Mouse (Mus musculus) liver, postnatal 0 days (tissue): Measurements from ENCODE around the gene Olfr681. TPM values are rescaled to one million over a fixed set of nuclear protein-coding genes. Genes with fewer than 3 reads are reported as not detected.
A peak's percentile ranks its signal among the peaks of the same experiment; 100 is the strongest.
"Not testable (repeated sequence)": the region's sequence is repeated elsewhere in the genome, so short reads cannot be mapped to it uniquely, and the experiment has no call there.

Experiments used
- ATAC-seq: fragments of 200-750 bp; cut with Nextera tagmentation; 2 replicates; pipeline ENCODE4 v1.8.0; 2017; ENCODE audit warnings: mild to moderate bottlenecking, moderate library complexity
- DNase-seq: peaks from one replicate; pipeline ENCODE4 v3.0.0-alpha.2; 2016
- H3K27ac ChIP-seq: fragments of 300-500 bp; sonication (generic); 2 replicates; pipeline ENCODE4 v1.5.1; 2014; ENCODE audit warnings: antibody characterized with exemption, moderate library complexity, mild to moderate bottlenecking, low read depth
- H3K27me3 ChIP-seq: fragments of 300-500 bp; sonication (generic); 2 replicates; pipeline ENCODE4 v1.6.1; 2014; ENCODE audit warnings: low read length, control low read depth, mixed read lengths; ENCODE audit not compliant: insufficient read depth
- H3K36me3 ChIP-seq: fragments of 300-500 bp; sonication (generic); replicated peaks from 2 replicates; pipeline ENCODE4 v1.6.1; 2014; ENCODE audit warnings: mild to moderate bottlenecking, control low read depth, low read length, moderate library complexity, mixed read lengths; ENCODE audit not compliant: insufficient read depth
- H3K4me1 ChIP-seq: fragments of 300-500 bp; sonication (generic); 2 replicates; pipeline ENCODE4 v1.6.1; 2014; ENCODE audit warnings: antibody characterized with exemption, mild to moderate bottlenecking, control low read depth; ENCODE audit not compliant: insufficient read depth
- H3K4me2 ChIP-seq: fragments of 300-500 bp; sonication (generic); 2 replicates; pipeline ENCODE4 v1.6.1; 2014; ENCODE audit warnings: low read depth, mild to moderate bottlenecking, low read length, moderate library complexity, mixed read lengths
- H3K4me3 ChIP-seq: fragments of 300-500 bp; sonication (generic); 2 replicates; pipeline ENCODE4 v1.5.1; 2014; ENCODE audit warnings: low read depth, low read length
- H3K9ac ChIP-seq: fragments of 300-500 bp; sonication (generic); replicated peaks from 2 replicates; pipeline ENCODE4 v1.6.1; 2014; ENCODE audit warnings: mild to moderate bottlenecking, moderate library complexity
- H3K9me3 ChIP-seq: fragments of 300-500 bp; sonication (generic); 2 replicates; pipeline ENCODE4 v1.6.1; 2016; ENCODE audit warnings: mild to moderate bottlenecking, control low read depth, low read length, mixed read lengths
- CTCF ChIP-seq: sonication (generic); IDR thresholded peaks from 2 replicates; pipeline ENCODE4 v1.5.1; 2016; ENCODE audit warnings: antibody characterized with exemption, low read depth
- EP300 ChIP-seq: IDR thresholded peaks from 2 replicates; pipeline ENCODE4 v1.6.1; 2016; ENCODE audit warnings: antibody characterized with exemption, low read depth, mild to moderate bottlenecking
- WGBS: fragments of 180-500 bp; shearing (Covaris S2); extraction: QIAGEN DNeasy Blood & Tissue Kit; methylation state at CpG from one replicate; pipeline ENCODE4 v1.1.7; 2014; ENCODE audit not compliant: insufficient replicate concordance; 5-methylcytosine and 5-hydroxymethylcytosine counted together
- polyA plus RNA-seq: library from polyadenylated mRNA; unstranded; fragments of >200 nt; fragmentation: Nextera tagmentation; extraction: Ambion mirVana; gene quantifications from 2 replicates; pipeline ENCODE4 v1.2.1, GENCODE M21; 2015

The Olfr681 gene
- polyA plus RNA-seq: not detected in 2 replicates

- Histone ChIP-seq H3K4me1 (no peaks in the 10 kb centered on the region), H3K36me3 (no peaks in the 10 kb centered on the region), H3K27ac (no peak within 1 kb of the TSS), H3K9me3 (no peaks in the 10 kb centered on the region), H3K4me2 (no peak within 1 kb of the TSS), H3K4me3 (no peak within 1 kb of the TSS), H3K9ac (no peak within 1 kb of the TSS), H3K27me3 (no peaks in the 10 kb centered on the region)
- no peak for ATAC-seq
- no peak for DNase-seq
- TF ChIP-seq EP300 (no peak), CTCF (no peak)
These were observed at the start of gene Olfr681 for GRCm38 (mm10) chr7:105116536-105116935. Gene Olfr681, plus strand, starts transcription at chr7:105116836.

GRCm38 (mm10) chr7:105080905-105081304, 35.7 kb upstream of the Olfr681 start, which contains the start of gene Olfr679:
Gene Olfr679, plus strand, starts transcription at chr7:105081205.
- TF ChIP-seq EP300: no peak
- TF ChIP-seq CTCF: no peak
- no peak within 1 kb of the TSS for H3K9ac ChIP-seq
- no peak within 1 kb of the TSS for H3K4me2 ChIP-seq
- H3K9me3 ChIP-seq: no peaks in the 10 kb centered on the region
- ATAC-seq (no peak), DNase-seq (no peak)
- no peak within 1 kb of the TSS for H3K4me3 ChIP-seq
- 39% methylated on average over 1 of the region's 1 CpGs for WGBS
- no peak within 1 kb of the TSS for H3K27ac ChIP-seq
- no peaks in the 10 kb centered on the region for H3K36me3 ChIP-seq
- no peaks in the 10 kb centered on the region for H3K27me3 ChIP-seq
- H3K4me1 ChIP-seq: no peaks in the 10 kb centered on the region

- not testable (repeated sequence) for H3K27ac ChIP-seq, H3K9ac ChIP-seq, DNase-seq, H3K36me3 ChIP-seq, H3K9me3 ChIP-seq, H3K4me3 ChIP-seq, ATAC-seq, H3K4me2 ChIP-seq, H3K27me3 ChIP-seq, H3K4me1 ChIP-seq
These were observed 23.9 kb upstream of the Olfr681 start, which contains the start of gene Olfr680-ps1 for GRCm38 (mm10) chr7:105092717-105093116. Gene Olfr680-ps1, minus strand, starts transcription at chr7:105092817.

GRCm38 (mm10) chr7:105141275-105141674, 24.6 kb downstream of the Olfr681 start:
- no peak for TF ChIP-seq CTCF
- no peak for TF ChIP-seq EP300
- WGBS: 56% methylated on average over 2 of the region's 2 CpGs

GRCm38 (mm10) chr7:105146912-105147311, 30.3 kb downstream of the Olfr681 start, which contains the start of gene Olfr683:
Gene Olfr683, minus strand, starts transcription at chr7:105147012.
- TF ChIP-seq CTCF (no peak), EP300 (no peak)
- Histone ChIP-seq H3K4me1 (no peaks in the 10 kb centered on the region), H3K9me3 (no peaks in the 10 kb centered on the region), H3K27me3 (no peaks in the 10 kb centered on the region), H3K4me3 (no peak within 1 kb of the TSS), H3K36me3 (no peaks in the 10 kb centered on the region), H3K4me2 (no peak within 1 kb of the TSS), H3K27ac (no peak within 1 kb of the TSS), H3K9ac (no peak within 1 kb of the TSS)
- DNase-seq (no peak), ATAC-seq (no peak)
- WGBS: 35% methylated on average over 1 of the region's 1 CpGs

More at GRCm38 (mm10) chr7:105141275-105141674, 24.6 kb downstream of the Olfr681 start:
- no peaks in the 10 kb centered on the region for H3K27me3 ChIP-seq
- H3K4me2 ChIP-seq: no peak overlapping the region
- no peak overlapping the region for H3K27ac ChIP-seq
- no peaks in the 10 kb centered on the region for H3K9me3 ChIP-seq
- no peaks in the 10 kb centered on the region for H3K36me3 ChIP-seq
- ATAC-seq: no peak
- no peak overlapping the region for H3K4me3 ChIP-seq
- no peak overlapping the region for H3K9ac ChIP-seq
- H3K4me1 ChIP-seq: no peaks in the 10 kb centered on the region
- DNase-seq: no peak

GRCm38 (mm10) chr7:105163553-105163952, 46.9 kb downstream of the Olfr681 start, which contains the start of gene Olfr684:
Gene Olfr684, minus strand, starts transcription at chr7:105163653.
- ATAC-seq (no peak), DNase-seq (no peak)
- Histone ChIP-seq H3K4me1 (no peaks in the 10 kb centered on the region), H3K9me3 (no peaks in the 10 kb centered on the region), H3K27ac (no peak within 1 kb of the TSS), H3K9ac (no peak within 1 kb of the TSS), H3K4me3 (no peak within 1 kb of the TSS), H3K4me2 (no peak within 1 kb of the TSS), H3K36me3 (no peaks in the 10 kb centered on the region), H3K27me3 (no peaks in the 10 kb centered on the region)
- no peak for TF ChIP-seq EP300
- TF ChIP-seq CTCF: no peak
- WGBS: 55% methylated on average over 1 of the region's 1 CpGs

GRCm38 (mm10) chr7:105170773-105171172, 54.1 kb downstream of the Olfr681 start:
- no peak overlapping the region for H3K27ac ChIP-seq
- H3K4me3 ChIP-seq: no peak overlapping the region
- 47% methylated on average over 4 of the region's 4 CpGs for WGBS
- ATAC-seq: no peak
- H3K27me3 ChIP-seq: no peaks in the 10 kb centered on the region
- no peak overlapping the region for H3K4me2 ChIP-seq
- DNase-seq: no peak
- H3K4me1 ChIP-seq: no peaks in the 10 kb centered on the region
- H3K9ac ChIP-seq: no peak overlapping the region
- TF ChIP-seq EP300: no peak
- TF ChIP-seq CTCF: peak; percentile 51
- H3K9me3 ChIP-seq: no peaks in the 10 kb centered on the region
- no peaks in the 10 kb centered on the region for H3K36me3 ChIP-seq

Other genes with a start within 250 kb of the Olfr681 start
- gene Olfr665, start 238.8 kb upstream of the Olfr681 start, polyA plus RNA-seq: not detected in 2 replicates
- not detected in 2 replicates for gene Olfr666, start 220.9 kb upstream of the Olfr681 start, polyA plus RNA-seq
- not detected in 2 replicates for gene Olfr667, start 195.4 kb upstream of the Olfr681 start, polyA plus RNA-seq
- not detected in 2 replicates for gene Olfr668, start 188.8 kb upstream of the Olfr681 start, polyA plus RNA-seq
- gene Olfr669, start 182.6 kb upstream of the Olfr681 start, polyA plus RNA-seq: not detected in 2 replicates
- gene Olfr670, start 154.2 kb upstream of the Olfr681 start, polyA plus RNA-seq: not detected in 2 replicates
- not detected in 2 replicates for gene Olfr671, start 137.7 kb upstream of the Olfr681 start, polyA plus RNA-seq
- gene Olfr672, start 114.8 kb upstream of the Olfr681 start, polyA plus RNA-seq: not detected in 2 replicates
- not detected in 2 replicates for gene Olfr675, start 88.4 kb upstream of the Olfr681 start, polyA plus RNA-seq
- gene Olfr676, start 84.1 kb upstream of the Olfr681 start, polyA plus RNA-seq: not detected in 2 replicates
- gene Olfr677, start 65.5 kb upstream of the Olfr681 start, polyA plus RNA-seq: not detected in 2 replicates
- gene Olfr678, start 52.4 kb upstream of the Olfr681 start, polyA plus RNA-seq: not detected in 2 replicates
- not detected in 2 replicates for gene Olfr679, start 35.6 kb upstream of the Olfr681 start, polyA plus RNA-seq
- not detected in 2 replicates for gene Olfr680-ps1, start 24.0 kb upstream of the Olfr681 start, polyA plus RNA-seq
- not detected in 2 replicates for gene Olfr683, start 30.2 kb downstream of the Olfr681 start, polyA plus RNA-seq
- gene Olfr684, start 46.8 kb downstream of the Olfr681 start, polyA plus RNA-seq: not detected in 2 replicates
- gene Olfr685, start 69.2 kb downstream of the Olfr681 start, polyA plus RNA-seq: not detected in 2 replicates
- gene Olfr686, start 90.6 kb downstream of the Olfr681 start, polyA plus RNA-seq: not detected in 2 replicates
- not detected in 2 replicates for gene Olfr688, start 171.3 kb downstream of the Olfr681 start, polyA plus RNA-seq
- not detected in 2 replicates for gene Olfr689, start 194.3 kb downstream of the Olfr681 start, polyA plus RNA-seq
- gene Olfr690, start 217.3 kb downstream of the Olfr681 start, polyA plus RNA-seq: not detected in 2 replicates
- not detected in 2 replicates for gene Olfr691, start 225.4 kb downstream of the Olfr681 start, polyA plus RNA-seq